Mouse (Mus musculus) Muller cell, postnatal 12 days (primary cell): ENCODE data around the gene Lpp.

Experiments used
- DNase-seq: peaks from one replicate; pipeline ENCODE4 v3.0.0-alpha.2; 2015; ENCODE audit errors: inconsistent ontology term

Gene Lpp

GRCm38 (mm10) chr16:24469313-24469712 lies 76.0 kb downstream of the Lpp start:
- no peak for DNase-seq

- no peak for DNase-seq
These were observed 77.3 kb downstream of the Lpp start for GRCm38 (mm10) chr16:24470601-24471000.

- peak; percentile 39 for DNase-seq
These were observed 77.7 kb downstream of the Lpp start for GRCm38 (mm10) chr16:24471029-24471428.

- peak; percentile 24 for DNase-seq
These were observed 78.5 kb downstream of the Lpp start for GRCm38 (mm10) chr16:24471801-24472200.

GRCm38 (mm10) chr16:24473966-24474365 lies 80.7 kb downstream of the Lpp start:
- no peak for DNase-seq

- DNase-seq = peak; percentile 37
These were observed 81.5 kb downstream of the Lpp start for GRCm38 (mm10) chr16:24474781-24475180.

- DNase-seq = no peak
These were observed 82.1 kb downstream of the Lpp start for GRCm38 (mm10) chr16:24475305-24475947.

GRCm38 (mm10) chr16:24476911-24477401 lies 83.6 kb downstream of the Lpp start:
- no peak for DNase-seq

- DNase-seq = no peak
These were observed 84.7 kb downstream of the Lpp start for GRCm38 (mm10) chr16:24478006-24478405.

GRCm38 (mm10) chr16:24478851-24479250 lies 85.5 kb downstream of the Lpp start:
- no peak for DNase-seq

GRCm38 (mm10) chr16:24482648-24483047 lies 89.3 kb downstream of the Lpp start:
- DNase-seq = no peak

GRCm38 (mm10) chr16:24483527-24484101 lies 90.3 kb downstream of the Lpp start:
- DNase-seq = peak; percentile 71

GRCm38 (mm10) chr16:24487782-24488241 lies 94.5 kb downstream of the Lpp start:
- DNase-seq = peak; percentile 87

- DNase-seq = no peak
These were observed 96.4 kb downstream of the Lpp start for GRCm38 (mm10) chr16:24489516-24490285.

GRCm38 (mm10) chr16:24490751-24491485 lies 97.6 kb downstream of the Lpp start:
- peak; percentile 92 for DNase-seq

GRCm38 (mm10) chr16:24491486-24491758 lies 98.1 kb downstream of the Lpp start:
- DNase-seq = peak; percentile 65

- DNase-seq = peak; percentile 71
These were observed 99.1 kb downstream of the Lpp start for GRCm38 (mm10) chr16:24492194-24492940.

GRCm38 (mm10) chr16:24494531-24494930 lies 101.2 kb downstream of the Lpp start:
- DNase-seq = peak; percentile 71

GRCm38 (mm10) chr16:24495461-24495860 lies 102.2 kb downstream of the Lpp start:
- peak; percentile 93 for DNase-seq

GRCm38 (mm10) chr16:24496635-24497034 lies 103.3 kb downstream of the Lpp start:
- no peak for DNase-seq

GRCm38 (mm10) chr16:24497413-24497812 lies 104.1 kb downstream of the Lpp start:
- DNase-seq = no peak
